Mouse (Mus musculus) testis, adult 10 weeks (tissue): ENCODE data around the gene Pde9a. TPM values are rescaled to one million over a fixed set of nuclear protein-coding genes. Genes with fewer than 3 reads are reported as not detected.

ENCODE experiments used
- polyA plus RNA-seq: library from polyadenylated mRNA; stranded (reverse); fragments of 350-450 nt; fragmentation: Illumina TruSeq; extraction: RNeasy Lipid Tissue Mini Kit (QIAGEN cat#74804); gene quantifications from one replicate; pipeline ENCODE4 v1.2.3, GENCODE M21; 2014; ENCODE audit warnings: low read depth, low replicate concordance

Gene Pde9a
- polyA plus RNA-seq = 2.7 TPM

DNA sequence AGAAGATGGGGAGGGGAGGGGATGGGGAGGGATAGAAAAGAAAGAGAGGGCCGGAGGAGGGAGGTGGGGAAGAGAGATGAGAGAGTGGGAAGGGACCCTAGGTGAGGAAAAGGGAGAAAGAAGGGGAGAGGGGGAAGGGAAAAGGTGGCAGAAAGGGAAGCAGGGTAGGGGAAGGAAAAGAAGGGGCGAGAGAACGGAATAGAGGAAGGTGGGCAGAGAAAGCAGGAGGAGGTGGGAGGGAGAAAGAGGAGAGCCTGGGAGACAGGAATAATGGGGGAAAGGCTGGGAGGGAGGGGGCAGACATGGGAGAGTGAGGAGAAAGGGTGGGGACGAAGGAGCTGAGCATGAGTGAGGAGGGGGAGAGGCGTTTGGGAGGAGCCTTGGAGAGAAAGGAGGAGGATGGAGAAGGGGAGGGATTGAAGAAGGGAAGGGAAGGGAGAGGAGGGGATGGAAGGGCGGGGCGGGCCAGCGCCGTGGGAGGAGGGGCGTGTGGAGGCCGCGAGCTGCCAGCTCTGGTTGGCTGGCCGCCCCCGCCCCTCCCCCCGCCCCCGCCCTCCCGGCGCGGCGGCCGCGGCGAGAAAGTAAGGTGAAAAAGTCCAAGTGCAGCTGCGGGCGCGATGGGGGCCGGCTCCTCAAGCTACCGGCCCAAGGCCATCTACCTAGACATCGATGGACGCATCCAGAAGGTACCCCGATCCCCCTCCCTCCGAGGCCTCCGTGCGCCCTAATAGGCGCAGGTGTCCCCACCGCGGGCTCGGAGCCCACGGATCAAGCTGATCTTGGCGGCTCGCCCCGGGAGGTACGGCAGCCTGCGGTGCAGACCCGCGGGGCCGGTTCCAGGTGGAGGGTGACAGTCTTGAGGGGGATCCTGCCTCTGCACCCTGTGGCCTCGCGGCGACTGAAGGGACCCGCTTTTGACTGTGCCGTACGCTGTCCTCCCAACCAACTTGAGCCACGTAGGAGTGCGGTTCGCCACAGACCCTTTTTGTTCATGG is at the start of gene Pde9a:
Pde9a (plus strand) TSS at position 540 of the 995 bp plus-strand sequence.

DNA sequence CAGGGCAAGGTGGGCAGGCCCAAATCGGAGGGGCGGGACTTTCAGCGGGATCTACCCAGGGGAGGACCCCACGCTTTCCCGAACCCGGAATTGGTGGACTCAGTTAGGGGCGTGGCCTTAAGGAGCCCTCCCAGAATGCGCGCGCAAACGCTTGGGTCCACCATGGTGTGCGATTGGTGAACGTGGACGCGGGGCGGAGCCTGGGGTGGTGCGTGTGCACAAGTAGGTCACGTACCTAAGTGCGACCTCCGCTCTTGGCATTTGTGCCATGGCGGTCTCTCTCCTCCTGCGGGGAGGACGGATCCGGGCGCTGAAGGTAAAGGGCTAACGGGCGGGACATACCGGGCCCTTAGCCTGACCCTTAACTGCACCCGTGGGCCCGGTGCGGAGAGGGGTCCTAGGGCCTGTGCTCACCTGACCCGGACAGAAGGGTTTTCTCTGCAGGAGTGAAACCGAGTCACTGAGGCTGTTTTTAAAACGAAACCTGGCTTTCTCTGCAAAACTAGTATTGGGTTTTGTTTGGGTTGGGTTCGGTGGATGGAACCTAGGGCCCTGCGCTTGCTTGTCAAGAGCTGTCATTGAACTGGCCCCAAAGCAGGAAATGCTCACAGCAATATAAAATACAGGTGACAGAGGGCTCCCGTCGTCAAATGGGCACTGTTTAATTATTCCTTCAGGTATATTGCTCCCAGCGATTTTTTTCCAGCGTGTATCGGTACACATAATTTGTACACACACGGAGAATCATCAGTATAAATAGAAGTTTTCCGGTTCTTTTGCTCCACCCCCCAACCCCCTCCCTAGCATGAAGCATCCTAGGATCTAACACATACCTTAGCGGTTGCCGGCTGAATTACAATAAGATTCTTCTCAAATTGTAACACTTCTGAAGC is 134.2 kb downstream of the Pde9a start, which contains the start of the genes Wdr4 and Ndufv3:
Wdr4 (minus strand) TSS at position 35 of the 893 bp plus-strand sequence.
Ndufv3 (plus strand) TSS at position 170 of the 893 bp plus-strand sequence.

Other genes with a start within 250 kb of the Pde9a start
- not detected for gene Tff2, start 241.9 kb upstream of the Pde9a start, polyA plus RNA-seq
- gene Tff1, start 220.9 kb upstream of the Pde9a start, polyA plus RNA-seq = not detected
- gene Tmprss3, start 187.2 kb upstream of the Pde9a start, polyA plus RNA-seq = 0.07 TPM
- 0.28 TPM for gene Ubash3a, start 178.3 kb upstream of the Pde9a start, polyA plus RNA-seq
- 491 TPM for gene Rsph1, start 108.8 kb upstream of the Pde9a start, polyA plus RNA-seq
- gene Slc37a1, start 99.4 kb upstream of the Pde9a start, polyA plus RNA-seq = 0.46 TPM
- gene Wdr4, start 133.8 kb downstream of the Pde9a start, polyA plus RNA-seq = 2.5 TPM
- gene Ndufv3, start 133.9 kb downstream of the Pde9a start, polyA plus RNA-seq = 18.0 TPM
- gene Pknox1, start 178.5 kb downstream of the Pde9a start, polyA plus RNA-seq = 15.6 TPM